Mouse (Mus musculus) MEL (cell line): Measurements from ENCODE around the gene Gpx7. TPM values are rescaled to one million over a fixed set of nuclear protein-coding genes. Genes with fewer than 3 reads are reported as not detected.

Experiments used
- DNase-seq: peaks from one replicate; pipeline ENCODE4 v3.0.0; 2011; ENCODE audit warnings: low read depth, low spot score
- H3K27ac ChIP-seq: 2 replicates; pipeline ENCODE4 v1.5.1; 2012; ENCODE audit warnings: low read depth, mild to moderate bottlenecking, control low read depth, low read length, moderate library complexity; ENCODE audit not compliant: control insufficient read depth
- H3K27me3 ChIP-seq, 2 experiments: fragments of 150-350 bp in 1 of 2; sonication (generic) in 1 of 2; 2 replicates each; pipeline ENCODE4 v1.6.1; 2012; ENCODE audit warnings: low read length in 2 of 2, mild to moderate bottlenecking in 2 of 2, improper control_type of control experiment in 1 of 2, moderate library complexity in 1 of 2; ENCODE audit not compliant: insufficient read depth in 2 of 2, control insufficient read depth in 1 of 2
- H3K36me3 ChIP-seq, 2 experiments: 2 replicates each; pipeline ENCODE4 v1.6.1; 2012 to 2014; ENCODE audit warnings: low read length in 2 of 2, improper control_type of control experiment in 1 of 2, inconsistent platforms in 1 of 2, mild to moderate bottlenecking in 1 of 2; ENCODE audit not compliant: insufficient read depth in 2 of 2, control insufficient read depth in 1 of 2
- H3K4me1 ChIP-seq, 2 experiments: fragments of 150-350 bp in 1 of 2; sonication (generic) in 1 of 2; 2 replicates each; pipeline ENCODE4 v1.6.1; 2012; ENCODE audit warnings: low read length in 2 of 2, improper control_type of control experiment in 1 of 2, mild to moderate bottlenecking in 1 of 2; ENCODE audit not compliant: insufficient read depth in 2 of 2, control insufficient read depth in 1 of 2
- H3K4me3 ChIP-seq, 2 experiments: fragments of 150-350 bp in 1 of 2; sonication (generic) in 1 of 2; 2 replicates each; pipeline ENCODE4 v1.5.1; 2012; ENCODE audit warnings: low read depth in 2 of 2, low read length in 2 of 2, mild to moderate bottlenecking in 2 of 2, moderate library complexity in 2 of 2, control low read depth in 1 of 2, improper control_type of control experiment in 1 of 2; ENCODE audit not compliant: control insufficient read depth in 1 of 2, insufficient read depth in 1 of 2
- H3K79me2 ChIP-seq: 2 replicates; pipeline ENCODE4 v1.6.1; 2012; ENCODE audit warnings: mild to moderate bottlenecking, low read length, moderate library complexity; ENCODE audit not compliant: control insufficient read depth, poor library complexity, insufficient read depth
- H3K9ac ChIP-seq: 2 replicates; pipeline ENCODE4 v1.6.1; 2012; ENCODE audit warnings: low read depth, mild to moderate bottlenecking, control low read depth, low read length, moderate library complexity; ENCODE audit not compliant: control insufficient read depth, poor library complexity, severe bottlenecking
- H3K9me3 ChIP-seq: fragments of 150-350 bp; sonication (generic); replicated peaks from 2 replicates; pipeline ENCODE4 v1.6.1; 2012; ENCODE audit warnings: mild to moderate bottlenecking, low read length, improper control_type of control experiment, moderate library complexity; ENCODE audit not compliant: insufficient read depth
- CHD1 ChIP-seq: IDR thresholded peaks from 2 replicates; pipeline ENCODE4 v1.6.1; 2012; ENCODE audit warnings: low read depth, mild to moderate bottlenecking, inconsistent platforms, low read length, improper control_type of control experiment
- E2F4 ChIP-seq: IDR thresholded peaks from 2 replicates; pipeline ENCODE4 v1.6.1; 2011; ENCODE audit warnings: low read depth, low read length, improper control_type of control experiment, borderline replicate concordance
- ETS1 ChIP-seq: IDR thresholded peaks from 2 replicates; pipeline ENCODE4 v1.6.1; 2012; ENCODE audit warnings: low read depth, mild to moderate bottlenecking, inconsistent platforms, low read length, improper control_type of control experiment, moderate library complexity
- GATA1 ChIP-seq: IDR thresholded peaks from 2 replicates; pipeline ENCODE4 v1.6.1; 2011; ENCODE audit warnings: low read depth, low read length, improper control_type of control experiment
- HCFC1 ChIP-seq: IDR thresholded peaks from 2 replicates; pipeline ENCODE4 v1.6.1; 2012; ENCODE audit warnings: low read depth, mild to moderate bottlenecking, inconsistent platforms, low read length, improper control_type of control experiment, moderate library complexity
- MAFK ChIP-seq: IDR thresholded peaks from 2 replicates; pipeline ENCODE4 v1.6.1; 2011; ENCODE audit warnings: low read depth, mild to moderate bottlenecking, low read length, improper control_type of control experiment, borderline replicate concordance
- MAZ ChIP-seq: IDR thresholded peaks from 2 replicates; pipeline ENCODE4 v1.6.1; 2012; ENCODE audit warnings: low read depth, mild to moderate bottlenecking, inconsistent platforms, low read length, improper control_type of control experiment
- MEF2A ChIP-seq: IDR thresholded peaks from 2 replicates; pipeline ENCODE4 v1.6.1; 2014; ENCODE audit warnings: low read depth, mild to moderate bottlenecking, inconsistent platforms, low read length, improper control_type of control experiment; ENCODE audit not compliant: poor library complexity, insufficient replicate concordance, severe bottlenecking; ENCODE audit errors: extremely low read depth
- MXI1 ChIP-seq: IDR thresholded peaks from 2 replicates; pipeline ENCODE4 v1.6.1; 2011; ENCODE audit warnings: mild to moderate bottlenecking, low read depth, low read length, improper control_type of control experiment
- MYC ChIP-seq: IDR thresholded peaks from 2 replicates; pipeline ENCODE4 v1.6.1; 2011; ENCODE audit warnings: low read depth, mild to moderate bottlenecking, low read length, improper control_type of control experiment, moderate library complexity
- NELFE ChIP-seq: IDR thresholded peaks from 2 replicates; pipeline ENCODE4 v1.6.1; 2011; ENCODE audit warnings: low read depth, low read length, improper control_type of control experiment
- POLR2A ChIP-seq, 2 experiments: IDR thresholded peaks; 2 replicates each; pipeline ENCODE4 v1.6.1; 2011 to 2012; ENCODE audit warnings: low read length in 2 of 2, mild to moderate bottlenecking in 2 of 2, control low read depth in 1 of 2, improper control_type of control experiment in 1 of 2, low read depth in 1 of 2, moderate library complexity in 1 of 2; ENCODE audit not compliant: control insufficient read depth in 1 of 2, insufficient read depth in 1 of 2, poor library complexity in 1 of 2
- RCOR1 ChIP-seq: IDR thresholded peaks from 2 replicates; pipeline ENCODE4 v1.6.1; 2012; ENCODE audit warnings: low read depth, mild to moderate bottlenecking, inconsistent platforms, low read length, improper control_type of control experiment
- SIN3A ChIP-seq: IDR thresholded peaks from 2 replicates; pipeline ENCODE4 v1.6.1; 2012; ENCODE audit warnings: low read length, improper control_type of control experiment, inconsistent platforms
- SMC3 ChIP-seq: IDR thresholded peaks from 2 replicates; pipeline ENCODE4 v1.6.1; 2011; ENCODE audit warnings: low read depth, low read length, improper control_type of control experiment
- TBP ChIP-seq: IDR thresholded peaks from 2 replicates; pipeline ENCODE4 v1.8.0; 2011; ENCODE audit warnings: low read depth, low read length, improper control_type of control experiment
- TCF12 ChIP-seq: IDR thresholded peaks from 2 replicates; pipeline ENCODE4 v1.6.1; 2014; ENCODE audit warnings: low read depth, mild to moderate bottlenecking, inconsistent platforms, low read length, improper control_type of control experiment, moderate library complexity
- USF1 ChIP-seq: IDR thresholded peaks from 2 replicates; pipeline ENCODE4 v1.6.1; 2014; ENCODE audit warnings: low read depth, mild to moderate bottlenecking, inconsistent platforms, low read length, improper control_type of control experiment, moderate library complexity
- ZC3H11A ChIP-seq: IDR thresholded peaks from 2 replicates; pipeline ENCODE4 v1.6.1; 2012; ENCODE audit warnings: low read depth, mild to moderate bottlenecking, inconsistent platforms, low read length, improper control_type of control experiment
- ZKSCAN1 ChIP-seq: IDR thresholded peaks from 2 replicates; pipeline ENCODE4 v1.6.1; 2012; ENCODE audit warnings: low read depth, mild to moderate bottlenecking, inconsistent platforms, low read length, improper control_type of control experiment, moderate library complexity
- ZMIZ1 ChIP-seq: IDR thresholded peaks from 2 replicates; pipeline ENCODE4 v1.6.1; 2012; ENCODE audit warnings: low read depth, mild to moderate bottlenecking, inconsistent platforms, low read length, improper control_type of control experiment, moderate library complexity
- polyA plus RNA-seq, 2 experiments: library from polyadenylated mRNA; stranded (reverse) in 1 of 2; unstranded in 1 of 2; fragments of >175 nt in 1 of 2; fragments of >200 nt in 1 of 2; gene quantifications; 2 replicates each; pipeline versions ENCODE4 v1.2.1 to v1.2.4; 2012; ENCODE audit warnings: low replicate concordance in 2 of 2, low read depth in 1 of 2; ENCODE audit not compliant: insufficient read length in 2 of 2, insufficient read depth in 1 of 2, missing spikeins in 1 of 2
- total RNA-seq: library from RNA; depleted of rRNA; stranded (reverse); fragments of 300-350 nt; gene quantifications from 2 replicates; pipeline ENCODE4 v1.2.3, GENCODE M21; 2012

Gene Gpx7
- total and polyA plus RNA-seq, 3 experiments: not detected

GRCm38 (mm10) chr4:108364111-108364476 lies 42.7 kb downstream of the Gpx7 start:
- Histone ChIP-seq H3K9ac (no peak overlapping the region), H3K27me3 (peaks cover 0 to 4% of the 10 kb centered on the region in 2 experiments; a peak in 3 of 4 replicates), H3K4me1 (no peaks in the 10 kb centered on the region), H3K9me3 (no peaks in the 10 kb centered on the region), H3K36me3 (no peaks in the 10 kb centered on the region), H3K4me3 (no peak overlapping the region)
- no peak for TF ChIP-seq USF1
- no peak for TF ChIP-seq MYC
- TF ChIP-seq HCFC1: no peak
- TF ChIP-seq E2F4: no peak
- TF ChIP-seq, all 39 proteins: peak for 0
- no peak overlapping the region for H3K27ac ChIP-seq
- no peak for DNase-seq
- H3K79me2 ChIP-seq: no peaks in the 10 kb centered on the region

DNA sequence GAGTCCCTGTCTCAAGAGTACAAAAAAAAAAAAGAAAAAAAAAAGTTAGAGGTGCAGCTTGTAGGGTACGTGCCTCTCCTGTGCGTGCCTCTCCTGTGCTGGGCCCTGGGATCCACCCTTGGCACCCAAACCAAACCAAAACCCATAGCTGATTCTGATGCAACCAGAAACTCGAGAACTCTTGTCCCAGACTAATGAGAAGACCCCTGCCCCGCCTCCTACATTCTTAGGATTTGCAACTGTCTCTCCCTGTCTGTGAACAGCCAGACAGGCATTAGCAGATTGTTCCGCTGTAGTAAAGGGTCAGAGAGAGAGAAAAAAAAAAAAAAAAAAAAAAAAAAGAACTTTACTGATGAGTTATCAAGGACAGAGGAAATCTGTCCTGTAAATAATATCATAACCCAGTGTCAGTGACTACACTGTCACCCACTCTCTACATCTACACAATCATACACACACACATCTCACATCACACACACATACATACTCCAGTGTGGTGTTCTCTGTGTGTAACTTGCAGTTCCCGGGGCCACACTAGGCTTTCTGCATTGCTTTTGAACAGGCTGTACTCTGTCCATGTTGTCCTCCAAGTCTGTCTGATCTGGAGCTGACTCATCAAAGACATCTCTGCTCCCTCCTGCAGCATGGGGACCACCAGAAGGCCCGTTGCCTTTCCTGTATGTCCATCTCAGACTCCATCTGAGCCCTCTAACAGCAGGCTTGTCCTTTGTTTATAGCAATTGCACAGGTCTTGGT lies 43.2 kb downstream of the Gpx7 start:
- peaks cover 0 to 4% of the 10 kb centered on the region in 2 experiments; a peak in 3 of 4 replicates for H3K27me3 ChIP-seq
- DNase-seq: no peak
- no peaks in the 10 kb centered on the region for H3K36me3 ChIP-seq
- H3K9ac ChIP-seq: no peak overlapping the region
- H3K79me2 ChIP-seq: no peaks in the 10 kb centered on the region
- no peak overlapping the region for H3K27ac ChIP-seq
- no peaks in the 10 kb centered on the region for H3K9me3 ChIP-seq
- TF ChIP-seq MYC: no peak
- no peak for TF ChIP-seq RCOR1
- TF ChIP-seq MXI1: no peak
- TF ChIP-seq TBP: no peak
- no peak for TF ChIP-seq ETS1
- no peak for TF ChIP-seq MAZ
- TF ChIP-seq USF1: no peak
- TF ChIP-seq MAFK: no peak
- TF ChIP-seq NELFE: no peak
- TF ChIP-seq SMC3: no peak
- no peak for TF ChIP-seq CHD1
- no peak for TF ChIP-seq SIN3A
- no peak for TF ChIP-seq ZC3H11A
- TF ChIP-seq TCF12: no peak
- TF ChIP-seq ZMIZ1: no peak
- no peak for TF ChIP-seq MEF2A
- no peak for TF ChIP-seq GATA1
- TF ChIP-seq POLR2A (IDR thresholded peaks at IDR 0.05; ENCODE audit: control insufficient read depth in 1 of 2, insufficient read depth in 1 of 2, low read depth in 1 of 2, low read length in 2 of 2, poor library complexity in 1 of 2): no peak
- TF ChIP-seq ZKSCAN1: no peak
- TF ChIP-seq, all 39 proteins: peak for 0
- Histone ChIP-seq H3K4me3 (no peak overlapping the region), H3K4me1 (no peaks in the 10 kb centered on the region)
